Mouse (Mus musculus) liver, postnatal 0 days (tissue): ENCODE measurements around the gene Sgk1.

Experiments
- CTCF ChIP-seq: sonication (generic); IDR thresholded peaks from 2 replicates; pipeline ENCODE4 v1.5.1; 2016; ENCODE audit warnings: antibody characterized with exemption, low read depth
- EP300 ChIP-seq: IDR thresholded peaks from 2 replicates; pipeline ENCODE4 v1.6.1; 2016; ENCODE audit warnings: antibody characterized with exemption, low read depth, mild to moderate bottlenecking

DNA sequence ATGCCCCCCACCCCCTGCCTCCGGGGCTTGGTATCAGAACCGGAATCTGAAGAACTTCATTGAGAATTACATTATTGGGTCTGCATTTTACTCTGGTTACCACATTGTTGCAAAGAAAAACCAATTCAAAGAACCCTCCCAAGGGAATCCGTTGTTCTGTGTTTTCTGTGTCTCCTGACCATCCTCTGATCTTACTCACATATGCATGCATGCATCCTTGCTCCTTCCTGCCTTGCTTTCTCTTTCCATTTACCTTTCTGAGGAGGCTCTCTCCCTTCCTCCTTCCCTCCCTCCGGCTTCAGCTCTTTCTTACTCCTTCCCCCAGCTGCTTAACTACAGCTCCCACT is 174 bp upstream of the Sgk1 start:
- no peak for TF ChIP-seq EP300
- TF ChIP-seq CTCF, result no peak
